Mouse (Mus musculus) retina, postnatal 1 day (tissue): ENCODE data around the gene Actr5.
A peak's percentile ranks its signal among the peaks of the same experiment; 100 is the strongest.

Experiments used
- DNase-seq: peaks from one replicate; pipeline ENCODE4 v3.0.0-alpha.2; 2012

Actr5 gene

GRCm38 (mm10) chr2:158667671-158668432, 43.2 kb downstream of the Actr5 start:
- peak; percentile 63 for DNase-seq

- DNase-seq: no peak
Measured at GRCm38 (mm10) chr2:158668433-158669010, 43.8 kb downstream of the Actr5 start.

DNA sequence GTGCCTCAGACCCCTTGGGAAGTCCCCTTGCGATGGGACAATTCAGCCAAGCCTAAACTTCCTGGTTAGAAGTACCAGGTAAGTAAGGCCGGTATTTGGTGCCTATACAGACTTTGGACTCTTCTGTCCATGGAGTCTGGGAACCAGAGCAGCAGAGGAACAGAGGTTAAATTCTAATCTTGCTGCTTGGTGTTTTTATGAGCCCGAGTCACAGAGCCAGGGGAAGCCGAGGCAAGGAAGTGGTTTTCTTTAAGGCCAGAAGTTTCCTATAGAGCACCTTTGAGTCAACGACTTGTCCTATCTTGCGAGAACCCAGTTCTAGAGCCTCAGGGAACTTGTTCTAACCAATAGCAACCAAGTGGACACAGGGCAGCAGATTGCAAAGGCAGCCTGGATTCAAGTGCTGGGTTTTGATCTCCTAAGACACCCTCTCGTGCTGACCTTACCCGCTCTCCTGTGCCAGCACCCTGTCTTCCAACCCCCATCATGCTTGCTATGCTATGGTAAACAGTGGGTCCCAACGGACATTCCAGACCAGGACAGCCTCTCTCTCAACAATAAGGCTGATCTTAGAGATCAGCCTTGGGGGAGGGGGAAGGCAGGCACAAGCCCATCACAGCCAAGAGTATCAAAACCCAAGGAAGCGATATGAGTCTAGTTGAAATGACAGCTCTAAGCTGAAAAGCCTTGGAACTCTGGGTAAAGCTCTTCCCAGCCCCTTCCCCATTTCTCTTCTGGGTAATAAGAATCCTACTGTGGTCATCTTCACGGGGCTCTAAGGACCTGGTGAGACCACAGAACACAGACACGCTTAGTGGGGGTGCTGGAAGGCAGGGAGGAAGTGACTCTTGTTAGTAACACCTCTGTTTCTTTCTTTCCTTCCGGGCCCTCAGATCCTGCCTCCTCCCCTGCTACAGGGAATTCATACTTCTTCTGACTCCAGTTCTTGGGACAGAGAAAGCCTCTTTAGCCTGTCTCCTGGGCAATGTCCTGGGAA, 44.8 kb downstream of the Actr5 start:
- no peak for DNase-seq

DNA sequence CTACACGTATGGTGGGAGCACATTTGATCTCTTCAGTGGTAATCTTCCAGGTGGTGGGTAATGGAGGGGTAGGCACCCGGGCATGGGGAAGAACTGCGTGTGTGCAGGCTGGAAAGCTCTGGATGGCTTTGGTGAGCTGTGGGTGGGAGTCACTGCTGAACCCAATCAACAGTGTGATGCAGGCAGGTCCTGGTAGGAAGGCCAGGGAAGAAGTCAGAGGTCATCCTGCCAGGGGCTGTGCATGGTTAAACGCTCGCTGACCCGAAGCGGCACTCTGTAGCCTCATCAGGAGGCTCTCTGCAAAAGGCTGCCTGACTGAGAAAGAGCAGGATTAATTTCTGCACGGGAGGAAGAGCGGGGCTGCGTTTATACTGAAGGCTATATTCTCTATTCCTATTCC, 45.9 kb downstream of the Actr5 start:
- no peak for DNase-seq

DNA sequence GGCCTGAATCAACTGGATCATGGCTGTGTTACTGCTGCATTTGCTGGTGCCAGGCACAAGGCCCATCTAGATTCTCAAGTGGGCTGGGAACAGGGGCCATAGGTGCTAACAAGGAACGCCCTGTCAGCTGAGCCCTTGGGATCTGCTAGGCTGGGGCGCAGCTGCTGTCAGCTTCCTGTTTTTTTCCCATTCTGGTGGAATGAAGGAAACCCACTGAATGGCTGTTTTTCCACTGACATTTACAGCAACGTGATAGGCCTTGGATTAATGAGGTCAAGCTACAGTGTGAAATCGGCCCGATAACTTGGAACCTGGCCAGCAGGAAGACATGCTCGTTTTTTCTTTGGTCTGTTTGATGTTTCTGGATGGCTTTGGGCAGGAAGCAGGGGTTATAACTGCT, 48.1 kb downstream of the Actr5 start:
- peak; percentile 77 for DNase-seq

GRCm38 (mm10) chr2:158673493-158673892, 48.8 kb downstream of the Actr5 start:
- no peak for DNase-seq

GRCm38 (mm10) chr2:158674131-158674530, 49.4 kb downstream of the Actr5 start:
- DNase-seq: no peak

GRCm38 (mm10) chr2:158674759-158675158, 50.1 kb downstream of the Actr5 start:
- DNase-seq: no peak

DNA sequence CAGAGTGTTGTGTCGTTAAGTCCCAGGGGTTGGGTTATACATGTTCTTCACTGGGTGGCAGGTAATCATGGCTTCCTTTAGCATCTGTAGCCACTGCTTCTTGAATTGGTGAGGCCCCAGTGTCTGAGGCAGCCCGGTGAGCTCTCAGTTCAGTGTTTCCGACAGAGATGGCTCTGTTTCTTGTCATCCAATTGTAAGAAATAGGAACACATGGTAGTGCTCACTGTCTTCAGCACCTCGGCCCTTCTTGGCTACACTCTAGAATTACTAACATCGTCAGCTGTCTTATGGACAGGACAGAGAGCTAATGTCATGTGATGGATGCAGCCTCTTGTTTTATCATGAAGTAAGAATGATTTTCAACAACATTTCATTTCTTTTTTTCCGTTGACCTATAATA, 50.5 kb downstream of the Actr5 start:
- DNase-seq: no peak

- DNase-seq: no peak
Measured at GRCm38 (mm10) chr2:158675907-158676533, 51.3 kb downstream of the Actr5 start.

DNA sequence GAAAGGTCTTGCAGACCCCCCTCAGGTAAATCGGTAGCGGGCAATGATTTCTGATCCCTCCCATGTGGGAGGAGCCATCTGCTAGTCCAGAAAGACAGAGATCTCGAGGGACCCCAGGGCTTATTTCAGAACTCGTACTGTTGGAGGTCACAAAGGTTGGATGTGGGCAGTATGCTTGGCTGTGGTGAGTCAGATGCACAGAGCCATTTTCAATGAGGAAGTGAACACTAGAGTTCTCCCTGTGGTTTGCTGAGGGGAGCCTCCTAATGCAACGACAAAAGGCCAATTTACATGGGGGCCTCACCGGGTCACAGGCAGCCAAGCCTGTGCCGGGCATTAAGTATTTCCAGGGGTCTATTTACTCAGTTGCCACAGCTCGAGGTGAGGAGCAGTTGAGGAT, 53.3 kb downstream of the Actr5 start:
- no peak for DNase-seq

DNA sequence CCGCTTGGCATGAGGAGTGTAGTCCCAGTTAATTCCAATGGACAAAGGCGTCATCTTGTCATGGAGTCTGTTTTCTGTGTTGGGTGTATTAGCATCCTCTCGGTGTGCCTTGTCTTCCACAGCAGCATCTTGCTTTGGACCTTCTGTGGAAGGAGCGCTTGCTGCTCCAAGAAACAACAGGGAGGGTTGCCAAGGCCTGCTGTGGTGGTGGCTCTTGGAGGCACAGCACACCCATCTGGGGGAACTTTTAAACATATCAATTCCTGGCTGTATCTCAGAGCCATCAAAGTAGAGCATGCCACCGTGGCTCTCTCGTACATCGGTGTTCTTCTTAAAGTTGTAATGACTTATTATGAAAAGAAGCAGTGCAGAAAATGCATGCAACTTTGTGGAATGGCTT, 54.4 kb downstream of the Actr5 start:
- DNase-seq: no peak

DNA sequence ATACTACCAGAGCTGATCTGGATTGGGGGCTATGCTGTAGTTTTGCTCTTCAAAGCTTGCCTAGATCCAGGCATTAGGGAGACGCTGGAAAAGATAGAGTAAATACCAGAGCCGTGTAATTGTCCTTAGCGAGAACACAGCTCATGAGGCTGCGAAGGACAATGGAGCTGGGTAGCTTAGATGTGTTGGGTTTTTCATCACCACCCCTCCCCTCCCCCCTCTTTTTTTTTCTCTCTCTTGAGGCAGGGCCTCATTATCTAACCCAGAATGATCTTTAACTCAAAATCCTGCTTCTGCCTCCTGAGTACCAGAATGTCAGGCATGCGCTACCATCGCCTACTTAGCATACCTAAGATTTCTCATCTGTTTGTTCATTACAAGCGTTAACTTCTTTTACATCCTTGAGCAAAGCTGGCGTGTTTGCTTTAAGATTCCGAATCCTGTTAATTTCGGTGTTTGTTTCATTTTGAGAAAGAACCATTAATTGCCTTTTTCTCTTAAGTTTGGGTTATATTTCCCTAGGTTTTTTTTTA, 55.7 kb downstream of the Actr5 start:
- DNase-seq: no peak

DNA sequence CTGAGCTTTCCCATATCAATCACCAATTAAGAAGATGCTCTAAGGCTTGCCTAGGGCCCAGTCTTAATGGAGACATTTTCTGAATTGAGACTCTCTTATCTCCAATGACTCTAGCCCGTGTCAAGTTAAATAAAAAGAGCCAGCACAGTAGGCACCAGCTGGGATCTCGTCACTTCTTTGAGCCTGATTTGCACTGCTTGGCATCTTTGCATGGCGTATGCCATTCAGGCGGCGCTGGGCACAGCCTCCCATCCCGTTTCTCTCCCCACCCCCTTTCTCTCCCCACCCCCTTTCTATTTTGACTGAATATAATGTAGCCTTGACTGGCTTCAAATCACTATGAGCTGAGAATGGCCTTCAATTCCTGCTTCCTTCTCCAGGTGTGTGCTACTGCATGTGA, 57.0 kb downstream of the Actr5 start:
- no peak for DNase-seq

DNA sequence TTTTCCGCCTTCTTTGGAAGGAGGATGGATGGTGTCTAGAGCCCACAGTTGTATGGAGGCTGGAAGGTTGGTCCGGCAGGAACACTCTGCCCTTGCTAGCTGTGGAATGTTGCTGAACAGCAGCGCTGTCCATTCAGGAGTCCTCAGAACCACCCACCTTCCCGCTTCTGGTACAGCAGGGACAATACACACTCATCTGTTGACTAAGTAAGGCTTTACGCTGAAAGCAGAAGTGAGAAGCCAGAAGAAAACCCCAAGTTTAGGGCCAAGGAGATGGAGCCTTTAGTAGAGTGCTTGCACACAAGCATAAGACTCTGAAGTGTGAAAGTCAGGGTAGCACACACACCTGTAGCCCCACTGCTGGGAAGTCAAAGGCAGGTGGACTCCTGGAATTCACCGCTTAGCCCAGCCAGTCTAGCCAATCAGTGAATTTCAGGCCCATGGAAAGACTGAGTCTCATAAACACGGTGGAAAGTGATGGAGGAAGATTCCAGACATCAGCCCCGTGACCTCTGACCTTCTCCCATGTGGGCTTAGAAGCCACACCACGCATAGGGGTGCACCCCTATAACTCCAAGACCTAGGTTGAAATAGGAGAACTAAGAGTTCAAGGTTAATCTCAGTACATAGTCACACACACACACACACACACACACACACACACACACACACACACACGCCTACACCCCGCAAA, 57.8 kb downstream of the Actr5 start:
- no peak for DNase-seq

GRCm38 (mm10) chr2:158683038-158683413, 58.3 kb downstream of the Actr5 start:
- DNase-seq: no peak

DNA sequence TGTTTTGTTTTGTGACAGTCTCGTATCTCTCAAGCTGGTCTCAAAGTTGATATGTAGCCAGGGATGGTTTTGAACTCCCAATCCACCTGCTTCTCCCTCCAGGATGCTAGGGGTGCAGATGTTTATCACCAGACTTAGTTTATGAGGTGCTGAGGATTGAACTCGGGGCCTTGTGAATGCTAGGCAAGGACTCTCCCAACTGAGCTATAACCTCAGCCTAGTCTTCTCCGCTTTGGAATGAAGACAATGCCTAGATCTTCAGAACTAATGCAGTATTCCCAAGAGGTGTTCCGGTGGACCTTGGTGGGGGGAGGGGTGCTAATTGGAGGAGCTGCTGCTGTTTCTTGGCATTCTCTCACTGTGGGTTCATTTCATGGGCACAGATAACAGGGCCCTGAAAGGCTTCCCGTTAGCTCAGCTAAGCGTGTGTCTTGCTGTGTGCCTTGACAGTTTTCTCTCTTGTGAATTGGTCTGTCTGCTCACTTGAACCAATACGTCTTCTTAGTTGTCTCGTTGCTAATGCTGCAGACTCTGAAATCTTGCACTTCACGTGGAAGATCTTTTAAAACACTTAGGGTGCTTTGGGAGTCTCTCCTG, 59.7 kb downstream of the Actr5 start:
- no peak for DNase-seq

GRCm38 (mm10) chr2:158684910-158685309, 60.2 kb downstream of the Actr5 start:
- DNase-seq: no peak

DNA sequence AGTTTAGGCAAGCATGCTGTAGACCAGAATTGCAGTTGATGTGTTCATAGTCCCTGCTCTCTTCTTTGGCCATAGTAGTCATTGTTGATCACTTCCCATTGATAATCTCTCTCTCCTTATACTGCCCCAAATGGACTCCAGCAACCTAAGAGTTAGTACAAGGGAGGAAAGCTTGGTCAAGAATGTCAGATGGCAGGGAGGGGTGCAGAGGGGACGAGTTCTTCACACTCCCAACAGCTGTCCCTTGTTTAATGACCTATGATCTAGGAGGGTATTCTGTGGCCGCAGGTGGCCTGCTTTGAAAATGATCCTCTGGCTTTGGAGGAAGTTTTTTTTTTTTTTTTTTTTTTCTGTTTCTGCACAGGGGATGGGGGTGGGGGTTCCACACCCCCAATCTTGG, 61.7 kb downstream of the Actr5 start:
- DNase-seq: no peak

- peak; percentile 45 for DNase-seq
Measured at GRCm38 (mm10) chr2:158687804-158688241, 63.1 kb downstream of the Actr5 start.
